Mouse (Mus musculus): ENCODE results near the gene Pde4d.

GRCm38 (mm10) chr13:109312542-109312941 is 862.8 kb downstream of the Pde4d start:
- TF ChIP-seq POLR2A (IDR thresholded peaks at IDR 0.05; ENCODE audit: extremely low read depth, insufficient read depth, low read length), result no peak
- TF ChIP-seq CTCF (IDR thresholded peaks at IDR 0.05; ENCODE audit: extremely low read depth, insufficient read depth, low read length), result no peak
